1 mouse cellular context compared by ENCODE assay signal in genomic region chr1:122439358-122439757, GRCm38 (mm10).
TF ChIP-seq lines count a peak whose summit lies in the region.

No protein-coding gene starts in this region.

TF ChIP-seq in CH12.LX, 34 proteins besides CTCF, POLR2A, EP300 and RAD21 (continued from another document):
- no peak for TF ChIP-seq SIN3A (IDR thresholded peaks at IDR 0.05; ENCODE audit: low read length)
- no peak for TF ChIP-seq MEF2A (IDR thresholded peaks at IDR 0.05; ENCODE audit: borderline replicate concordance, low read depth, low read length)
- TF ChIP-seq ZNF384 (IDR thresholded peaks at IDR 0.05; ENCODE audit: low read depth, low read length), result no peak
- no peak for TF ChIP-seq BHLHE40 (IDR thresholded peaks at IDR 0.05; ENCODE audit: low read depth, low read length)
- no peak for TF ChIP-seq E2F4 (IDR thresholded peaks at IDR 0.05; ENCODE audit: insufficient replicate concordance, low read depth, low read length)
- TF ChIP-seq MAX (IDR thresholded peaks at IDR 0.05; ENCODE audit: low read length), result no peak
- TF ChIP-seq USF1 (IDR thresholded peaks at IDR 0.05; ENCODE audit: low read depth, low read length), result no peak
- TF ChIP-seq ZMIZ1 (IDR thresholded peaks at IDR 0.05; ENCODE audit: low read depth, low read length), result no peak
